Mouse (Mus musculus): ENCODE data around the gene Fam129a. TPM values are rescaled to one million over a fixed set of nuclear protein-coding genes. Genes with fewer than 3 reads are reported as not detected.
A peak's percentile ranks its signal among the peaks of the same experiment; 100 is the strongest.

Gene Fam129a
- polyA plus RNA-seq, 1 experiment from 2014 or later = 0.60 TPM

GRCm38 (mm10) chr1:151705723-151706396 lies 134.9 kb downstream of the Fam129a start:
- H3K4me1 ChIP-seq (replicated peaks; ENCODE audit: control insufficient read depth, insufficient read depth, low read length) = no peaks in the 10 kb centered on the region
- H3K27ac ChIP-seq (ENCODE audit: low read depth, low read length) = no peak overlapping the region
- H3K4me2 ChIP-seq (replicated peaks; ENCODE audit: low read depth, low read length) = no peak overlapping the region
- H3K27me3 ChIP-seq (ENCODE audit: control insufficient read depth, insufficient read depth, low read length) = no peaks in the 10 kb centered on the region
- no peaks in the 10 kb centered on the region for H3K36me3 ChIP-seq (ENCODE audit: control insufficient read depth, insufficient read depth, low read length)
- DNase-seq (ENCODE audit: low spot score) (peak; percentile 92), ATAC-seq (ENCODE audit: low FRiP score) (peak; percentile 69)
- 38% methylated on average over 11 of the region's 11 CpGs for WGBS
- H3K4me3 ChIP-seq (ENCODE audit: low read depth, low read length) = no peak overlapping the region
- H3K9me3 ChIP-seq (ENCODE audit: control insufficient read depth, low read length) = no peaks in the 10 kb centered on the region
- H3K9ac ChIP-seq (ENCODE audit: low read depth, low read length) = no peak overlapping the region

GRCm38 (mm10) chr1:151706397-151706752 lies 135.4 kb downstream of the Fam129a start:
- DNase-seq (ENCODE audit: low spot score) (no peak), ATAC-seq (ENCODE audit: low FRiP score) (0 out of 2 replicates have a peak, but pooled peaks have one; percentile 22)
- Histone ChIP-seq H3K9ac (ENCODE audit: low read depth, low read length) (no peak overlapping the region), H3K36me3 (ENCODE audit: control insufficient read depth, insufficient read depth, low read length) (no peaks in the 10 kb centered on the region), H3K4me2 (replicated peaks; ENCODE audit: low read depth, low read length) (no peak overlapping the region), H3K4me3 (ENCODE audit: low read depth, low read length) (no peak overlapping the region), H3K27me3 (ENCODE audit: control insufficient read depth, insufficient read depth, low read length) (no peaks in the 10 kb centered on the region), H3K9me3 (ENCODE audit: control insufficient read depth, low read length) (no peaks in the 10 kb centered on the region), H3K4me1 (replicated peaks; ENCODE audit: control insufficient read depth, insufficient read depth, low read length) (no peaks in the 10 kb centered on the region), H3K27ac (ENCODE audit: low read depth, low read length) (no peak overlapping the region)
- WGBS = 81% methylated on average over 3 of the region's 3 CpGs

- DNase-seq (ENCODE audit: low spot score) = no peak
- H3K36me3 ChIP-seq (ENCODE audit: control insufficient read depth, insufficient read depth, low read length) = no peaks in the 10 kb centered on the region
- no peak for ATAC-seq (ENCODE audit: low FRiP score)
- H3K9me3 ChIP-seq (ENCODE audit: control insufficient read depth, low read length) = no peaks in the 10 kb centered on the region
- no peaks in the 10 kb centered on the region for H3K4me1 ChIP-seq (replicated peaks; ENCODE audit: control insufficient read depth, insufficient read depth, low read length)
- no peaks in the 10 kb centered on the region for H3K27me3 ChIP-seq (ENCODE audit: control insufficient read depth, insufficient read depth, low read length)
- H3K9ac ChIP-seq (ENCODE audit: low read depth, low read length) = no peak overlapping the region
- H3K4me3 ChIP-seq (ENCODE audit: low read depth, low read length) = no peak overlapping the region
- 71% methylated on average over 13 of the region's 13 CpGs for whole genome bisulfite sequencing
- no peak overlapping the region for H3K4me2 ChIP-seq (replicated peaks; ENCODE audit: low read depth, low read length)
- no peak overlapping the region for H3K27ac ChIP-seq (ENCODE audit: low read depth, low read length)
These were observed 138.2 kb downstream of the Fam129a start for GRCm38 (mm10) chr1:151708966-151709733.

GRCm38 (mm10) chr1:151709734-151710022 lies 138.7 kb downstream of the Fam129a start:
- DNase-seq (ENCODE audit: low spot score) = no peak
- H3K27me3 ChIP-seq (ENCODE audit: control insufficient read depth, insufficient read depth, low read length) = no peaks in the 10 kb centered on the region
- no peaks in the 10 kb centered on the region for H3K4me1 ChIP-seq (replicated peaks; ENCODE audit: control insufficient read depth, insufficient read depth, low read length)
- no peak overlapping the region for H3K9ac ChIP-seq (ENCODE audit: low read depth, low read length)
- no peaks in the 10 kb centered on the region for H3K36me3 ChIP-seq (ENCODE audit: control insufficient read depth, insufficient read depth, low read length)
- no peak overlapping the region for H3K27ac ChIP-seq (ENCODE audit: low read depth, low read length)
- 69% methylated on average over 2 of the region's 2 CpGs for WGBS
- no peak for ATAC-seq (ENCODE audit: low FRiP score)
- H3K4me3 ChIP-seq (ENCODE audit: low read depth, low read length) = no peak overlapping the region
- no peaks in the 10 kb centered on the region for H3K9me3 ChIP-seq (ENCODE audit: control insufficient read depth, low read length)
- no peak overlapping the region for H3K4me2 ChIP-seq (replicated peaks; ENCODE audit: low read depth, low read length)

- Histone ChIP-seq H3K36me3 (ENCODE audit: control insufficient read depth, insufficient read depth, low read length) (no peaks in the 10 kb centered on the region), H3K4me1 (replicated peaks; ENCODE audit: control insufficient read depth, insufficient read depth, low read length) (no peaks in the 10 kb centered on the region), H3K27me3 (ENCODE audit: control insufficient read depth, insufficient read depth, low read length) (no peaks in the 10 kb centered on the region), H3K9ac (ENCODE audit: low read depth, low read length) (no peak overlapping the region), H3K27ac (ENCODE audit: low read depth, low read length) (no peak overlapping the region), H3K9me3 (ENCODE audit: control insufficient read depth, low read length) (no peaks in the 10 kb centered on the region), H3K4me3 (ENCODE audit: low read depth, low read length) (no peak overlapping the region), H3K4me2 (replicated peaks; ENCODE audit: low read depth, low read length) (no peak overlapping the region)
- no peak for DNase-seq (ENCODE audit: low spot score)
- WGBS = 70% methylated on average over 5 of the region's 5 CpGs
- no peak for ATAC-seq (ENCODE audit: low FRiP score)
These were observed 139.6 kb downstream of the Fam129a start for GRCm38 (mm10) chr1:151710424-151711055.

DNA sequence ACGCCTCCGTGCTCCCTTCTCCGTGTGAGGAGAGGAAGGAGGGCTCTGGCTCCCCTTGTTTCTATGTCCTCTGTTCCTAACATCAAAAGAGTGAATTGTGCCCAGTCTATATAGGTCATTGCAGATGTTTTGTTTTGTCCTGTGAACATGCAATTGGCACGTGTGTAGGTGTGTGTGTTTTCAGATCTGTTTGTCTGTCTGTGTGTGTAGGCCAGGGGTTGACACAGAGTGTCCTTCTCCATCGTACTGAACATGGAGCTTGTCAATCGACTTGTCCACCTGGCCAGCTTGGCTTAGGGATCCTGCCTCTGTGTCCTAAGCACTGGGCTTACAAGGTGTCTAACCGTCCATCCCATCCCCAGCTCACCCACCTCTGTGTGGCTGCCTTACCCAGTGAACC lies 140.1 kb downstream of the Fam129a start:
- Histone ChIP-seq H3K9me3 (ENCODE audit: control insufficient read depth, low read length) (no peaks in the 10 kb centered on the region), H3K4me3 (ENCODE audit: low read depth, low read length) (no peak overlapping the region), H3K4me2 (replicated peaks; ENCODE audit: low read depth, low read length) (no peak overlapping the region), H3K4me1 (replicated peaks; ENCODE audit: control insufficient read depth, insufficient read depth, low read length) (no peaks in the 10 kb centered on the region), H3K36me3 (ENCODE audit: control insufficient read depth, insufficient read depth, low read length) (no peaks in the 10 kb centered on the region), H3K27ac (ENCODE audit: low read depth, low read length) (no peak overlapping the region), H3K27me3 (ENCODE audit: control insufficient read depth, insufficient read depth, low read length) (no peaks in the 10 kb centered on the region), H3K9ac (ENCODE audit: low read depth, low read length) (no peak overlapping the region)
- WGBS = 73% methylated on average over 7 of the region's 7 CpGs
- ATAC-seq (ENCODE audit: low FRiP score) = no peak
- no peak for DNase-seq (ENCODE audit: low spot score)

GRCm38 (mm10) chr1:151712664-151713063 lies 141.7 kb downstream of the Fam129a start:
- no peak overlapping the region for H3K9ac ChIP-seq (ENCODE audit: low read depth, low read length)
- no peak overlapping the region for H3K27ac ChIP-seq (ENCODE audit: low read depth, low read length)
- DNase-seq (ENCODE audit: low spot score) = no peak
- no peaks in the 10 kb centered on the region for H3K4me1 ChIP-seq (replicated peaks; ENCODE audit: control insufficient read depth, insufficient read depth, low read length)
- ATAC-seq (ENCODE audit: low FRiP score) = no peak
- no peaks in the 10 kb centered on the region for H3K36me3 ChIP-seq (ENCODE audit: control insufficient read depth, insufficient read depth, low read length)
- H3K4me2 ChIP-seq (replicated peaks; ENCODE audit: low read depth, low read length) = no peak overlapping the region
- H3K4me3 ChIP-seq (ENCODE audit: low read depth, low read length) = no peak overlapping the region
- no peaks in the 10 kb centered on the region for H3K27me3 ChIP-seq (ENCODE audit: control insufficient read depth, insufficient read depth, low read length)
- WGBS = 45% methylated on average over 5 of the region's 5 CpGs
- H3K9me3 ChIP-seq (ENCODE audit: control insufficient read depth, low read length) = no peaks in the 10 kb centered on the region

DNA sequence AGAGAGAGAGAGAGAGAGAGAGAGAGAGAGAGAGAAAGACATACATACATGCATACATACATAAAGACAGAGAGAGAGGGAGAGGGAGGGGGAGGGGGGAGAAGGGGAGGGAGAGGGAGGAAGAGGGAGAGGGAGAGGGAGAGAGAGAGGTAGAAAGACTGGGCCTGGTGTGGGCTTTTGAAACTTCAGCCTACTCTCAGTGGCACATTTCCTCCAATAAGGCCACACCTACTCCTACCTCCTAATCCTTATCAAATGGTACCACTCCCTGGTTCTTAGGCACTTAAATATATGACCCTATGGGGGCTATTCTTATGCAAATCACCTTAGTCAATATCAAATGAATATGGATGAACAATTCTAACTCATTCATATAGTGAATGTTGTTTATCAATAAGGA lies 142.6 kb downstream of the Fam129a start:
- Histone ChIP-seq H3K36me3 (ENCODE audit: control insufficient read depth, insufficient read depth, low read length) (no peaks in the 10 kb centered on the region), H3K4me3 (ENCODE audit: low read depth, low read length) (no peak overlapping the region), H3K9me3 (ENCODE audit: control insufficient read depth, low read length) (no peaks in the 10 kb centered on the region), H3K4me1 (replicated peaks; ENCODE audit: control insufficient read depth, insufficient read depth, low read length) (no peaks in the 10 kb centered on the region), H3K4me2 (replicated peaks; ENCODE audit: low read depth, low read length) (no peak overlapping the region), H3K9ac (ENCODE audit: low read depth, low read length) (no peak overlapping the region), H3K27me3 (ENCODE audit: control insufficient read depth, insufficient read depth, low read length) (no peaks in the 10 kb centered on the region), H3K27ac (ENCODE audit: low read depth, low read length) (no peak overlapping the region)
- DNase-seq (ENCODE audit: low spot score) (no peak), ATAC-seq (ENCODE audit: low FRiP score) (no peak)
